Mouse (Mus musculus): Measurements from ENCODE around the gene Opcml. TPM values are rescaled to one million over a fixed set of nuclear protein-coding genes. Genes with fewer than 3 reads are reported as not detected.

The Opcml gene
- total RNA-seq, 2 experiments from 2014 or later: 235 to 266 TPM

DNA sequence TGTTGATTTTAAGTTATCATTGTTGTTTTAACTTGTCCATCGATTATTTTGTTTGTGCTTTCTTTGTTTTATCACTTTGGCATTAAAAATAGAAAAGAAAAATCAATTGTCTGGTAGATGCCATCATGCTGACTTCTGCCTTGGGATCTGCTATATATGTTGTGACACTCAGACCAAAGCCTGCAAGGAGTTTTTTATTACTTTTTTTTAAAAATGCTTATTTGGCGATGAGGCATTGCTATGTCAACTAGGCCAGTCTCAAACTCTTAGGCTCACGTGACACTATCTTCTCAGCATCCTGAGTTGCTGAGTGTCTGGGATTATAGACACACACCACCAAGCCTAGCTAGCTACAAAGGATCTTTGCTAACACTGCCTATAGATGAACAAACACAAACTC, 605.1 kb downstream of the Opcml start:
- DNase-seq (ENCODE audit: extremely low spot score in 1 of 2, low spot score in 1 of 2): no peak

GRCm38 (mm10) chr9:28402770-28403650, 612.4 kb downstream of the Opcml start:
- peak; percentile 27 to 41 for DNase-seq (ENCODE audit: extremely low spot score in 1 of 2, low spot score in 1 of 2)

GRCm38 (mm10) chr9:28403831-28404562, 613.4 kb downstream of the Opcml start:
- DNase-seq (ENCODE audit: extremely low spot score in 1 of 2, low spot score in 1 of 2): peak; percentile 56 to 74

DNA sequence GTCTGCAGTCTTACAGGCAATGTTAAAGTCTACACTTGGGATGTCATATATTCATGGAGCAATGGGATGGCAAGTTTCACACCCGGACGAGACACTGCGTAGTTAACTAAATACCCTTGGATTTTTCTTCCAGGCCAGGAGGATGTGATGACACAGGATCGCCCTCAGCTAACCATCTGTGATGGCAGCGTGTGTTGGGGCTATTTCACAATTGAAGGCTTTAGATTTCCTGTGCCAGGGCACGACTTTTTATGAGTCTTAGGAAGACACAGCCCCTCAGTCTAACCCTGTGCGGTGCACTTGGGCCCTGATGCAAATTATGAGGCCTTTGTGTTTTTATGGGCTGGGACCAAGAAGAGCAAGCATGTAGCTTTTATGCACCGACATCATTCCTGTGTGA, 614.0 kb downstream of the Opcml start:
- no peak for DNase-seq (ENCODE audit: extremely low spot score in 1 of 2, low spot score in 1 of 2)

- peak in 1 of 2 experiments; percentile 43 for DNase-seq (ENCODE audit: extremely low spot score in 1 of 2, low spot score in 1 of 2)
Measured at GRCm38 (mm10) chr9:28405816-28406215, 615.2 kb downstream of the Opcml start.

GRCm38 (mm10) chr9:28420808-28421207, 630.2 kb downstream of the Opcml start:
- DNase-seq (ENCODE audit: extremely low spot score in 1 of 2, low spot score in 1 of 2): no peak

GRCm38 (mm10) chr9:28423407-28423806, 632.8 kb downstream of the Opcml start:
- no peak for DNase-seq (ENCODE audit: extremely low spot score in 1 of 2, low spot score in 1 of 2)

GRCm38 (mm10) chr9:28432159-28432558, 641.6 kb downstream of the Opcml start:
- DNase-seq (ENCODE audit: extremely low spot score in 1 of 2, low spot score in 1 of 2): no peak

DNA sequence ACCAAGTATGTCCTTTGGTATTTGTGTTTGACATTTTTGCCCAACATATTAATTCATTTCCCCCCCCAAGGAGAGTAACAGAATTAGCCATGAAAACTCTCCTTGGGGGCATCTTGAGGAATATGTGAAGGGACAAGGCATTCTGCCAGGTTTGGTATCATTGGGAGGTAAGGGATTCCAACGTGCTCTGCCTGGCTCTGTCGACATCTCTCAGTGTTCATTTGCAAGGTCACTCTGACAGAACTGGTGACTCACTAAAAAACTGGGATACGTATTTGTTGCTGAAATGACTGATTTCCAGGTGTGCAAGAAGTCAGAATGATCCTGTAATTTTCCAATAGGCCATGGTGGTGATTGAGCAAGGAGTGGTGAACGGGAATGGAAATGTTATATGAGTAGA, 648.2 kb downstream of the Opcml start:
- DNase-seq (ENCODE audit: extremely low spot score in 1 of 2, low spot score in 1 of 2): no peak

GRCm38 (mm10) chr9:28439433-28440191, 649.0 kb downstream of the Opcml start:
- DNase-seq (ENCODE audit: extremely low spot score in 1 of 2, low spot score in 1 of 2): no peak

- DNase-seq (ENCODE audit: extremely low spot score in 1 of 2, low spot score in 1 of 2): no peak
Measured at GRCm38 (mm10) chr9:28440192-28440795, 649.7 kb downstream of the Opcml start.

DNA sequence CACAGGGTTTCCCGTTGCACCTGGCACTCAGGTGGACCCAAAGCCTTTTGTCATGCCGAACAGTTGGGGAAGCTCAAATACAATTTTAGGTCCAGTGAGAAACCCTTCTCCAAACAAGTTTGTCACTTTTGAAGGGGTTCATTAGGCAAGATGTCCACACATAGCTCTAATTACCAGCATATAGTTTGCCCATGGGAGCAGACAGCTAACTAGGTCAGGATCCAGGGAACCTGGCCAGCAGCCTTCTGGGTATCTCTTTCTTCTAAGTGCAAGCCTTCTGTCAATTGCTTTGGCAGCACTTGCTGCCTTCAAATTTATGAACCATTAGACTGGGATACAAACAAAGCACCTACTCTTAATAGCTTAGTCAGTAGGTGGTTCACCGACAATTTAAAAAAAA, 653.9 kb downstream of the Opcml start:
- no peak for DNase-seq (ENCODE audit: extremely low spot score in 1 of 2, low spot score in 1 of 2)

GRCm38 (mm10) chr9:28444972-28445371, 654.4 kb downstream of the Opcml start:
- no peak for DNase-seq (ENCODE audit: extremely low spot score in 1 of 2, low spot score in 1 of 2)

DNA sequence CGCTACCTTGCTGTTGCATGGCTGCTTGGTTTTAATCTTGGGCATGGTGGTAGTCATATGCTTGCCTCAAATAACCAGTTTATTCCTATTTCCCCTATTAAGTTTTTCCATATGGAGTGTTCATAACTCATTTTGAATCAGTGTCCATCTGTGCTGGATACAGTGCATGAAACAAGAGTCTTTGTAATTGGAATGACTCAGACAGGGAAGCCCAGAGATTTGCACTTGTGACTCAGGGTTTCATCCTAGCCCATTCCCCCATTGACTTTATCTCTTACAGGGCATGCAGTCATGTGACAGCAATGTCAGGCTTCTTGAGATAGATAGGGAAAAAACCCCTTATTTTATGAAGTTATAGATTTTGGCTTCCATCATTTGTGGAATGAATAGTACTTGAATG, 655.3 kb downstream of the Opcml start:
- no peak for DNase-seq (ENCODE audit: extremely low spot score in 1 of 2, low spot score in 1 of 2)

DNA sequence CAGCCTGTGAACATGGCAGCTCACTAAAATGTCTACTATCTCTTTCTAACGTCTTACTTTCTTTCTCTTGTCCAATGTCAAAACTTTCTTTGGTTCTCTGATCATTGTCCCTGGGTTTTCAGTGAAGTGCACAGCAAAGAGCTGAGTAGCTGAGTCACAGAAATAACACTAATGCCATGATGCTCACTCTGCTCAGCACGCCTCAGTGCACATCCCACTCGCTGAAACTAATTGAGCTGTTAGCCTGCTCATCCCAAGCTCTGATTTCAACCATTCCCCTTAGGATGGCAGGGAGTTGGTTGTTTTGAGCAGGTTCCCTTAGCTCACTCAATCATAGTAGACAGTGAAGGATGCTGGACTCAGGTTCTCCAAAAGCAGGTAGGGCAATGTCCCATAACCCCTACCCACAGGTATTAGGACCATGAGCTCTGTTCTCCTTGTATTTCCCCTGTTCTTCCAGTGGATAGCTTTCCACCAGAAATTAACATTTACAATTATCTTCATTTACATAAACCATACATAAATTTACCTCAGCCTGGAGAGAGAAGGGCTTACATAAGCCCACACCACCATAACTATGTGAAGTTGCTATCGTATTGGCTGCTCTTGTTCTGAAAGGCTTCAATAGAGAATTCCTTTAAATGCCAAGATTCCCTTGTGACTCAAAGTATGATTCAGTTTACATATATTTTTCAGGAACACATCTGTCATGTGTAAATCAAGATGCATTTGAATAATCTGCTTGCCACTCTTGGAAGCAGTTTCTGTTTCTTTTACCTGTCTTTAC, 655.9 kb downstream of the Opcml start:
- no peak for DNase-seq (ENCODE audit: extremely low spot score in 1 of 2, low spot score in 1 of 2)

GRCm38 (mm10) chr9:28452509-28452908, 661.9 kb downstream of the Opcml start:
- no peak for DNase-seq (ENCODE audit: extremely low spot score in 1 of 2, low spot score in 1 of 2)

DNA sequence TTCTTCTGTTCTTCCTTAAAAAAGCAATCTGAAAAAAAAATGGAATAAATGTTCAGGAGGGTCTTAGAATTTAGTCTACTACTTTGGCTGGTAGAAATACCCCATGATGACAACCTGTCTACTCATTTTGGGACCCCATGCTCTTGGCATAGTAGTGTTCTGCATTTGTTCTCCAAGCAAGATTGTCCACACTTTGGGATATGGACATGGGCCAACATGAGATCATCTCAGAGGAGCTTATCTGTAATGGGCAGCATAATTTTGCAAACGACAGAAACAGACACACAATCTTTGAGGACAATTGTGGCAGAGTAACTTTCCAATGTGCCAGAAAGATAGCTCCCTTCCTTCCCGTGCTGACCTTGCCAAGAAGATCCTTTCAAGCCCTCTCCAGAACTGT, 662.5 kb downstream of the Opcml start:
- no peak for DNase-seq (ENCODE audit: extremely low spot score in 1 of 2, low spot score in 1 of 2)

GRCm38 (mm10) chr9:28457982-28458770, 667.6 kb downstream of the Opcml start:
- DNase-seq (ENCODE audit: extremely low spot score in 1 of 2, low spot score in 1 of 2): no peak

DNA sequence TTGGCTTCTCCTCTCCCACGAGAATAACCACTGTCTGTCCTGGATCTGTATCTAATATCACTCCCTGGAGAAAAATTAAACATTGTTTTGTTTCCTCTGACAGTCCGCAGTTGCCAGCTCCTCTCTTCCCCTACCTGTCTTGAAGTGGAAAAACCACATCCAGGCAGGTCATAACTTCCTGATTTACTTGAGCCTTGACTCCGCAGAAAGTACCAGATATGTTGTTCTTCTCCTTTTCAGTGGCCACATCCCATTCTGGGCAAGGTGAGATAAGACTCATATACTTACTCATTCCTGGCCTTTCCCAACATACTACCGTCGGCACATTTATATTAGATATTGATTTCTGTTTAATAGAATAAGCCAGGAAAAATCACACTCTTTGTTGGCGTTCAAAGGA, 673.0 kb downstream of the Opcml start:
- no peak for DNase-seq (ENCODE audit: extremely low spot score in 1 of 2, low spot score in 1 of 2)

Measured in layer of hippocampus, postnatal 25 days (tissue).